Mouse (Mus musculus) left cerebral cortex, adult 8-10 months (tissue): ENCODE measurements around the gene Tfrc. TPM values are rescaled to one million over a fixed set of nuclear protein-coding genes. Genes with fewer than 3 reads are reported as not detected.
"Not testable (repeated sequence)": the region's sequence is repeated elsewhere in the genome, so short reads cannot be mapped to it uniquely, and the experiment has no call there.

ENCODE experiments used
- DNase-seq, 2 experiments: peaks; one replicate each; pipeline ENCODE4 v3.0.0; 2022; ENCODE audit warnings: low spot score in 2 of 2
- total RNA-seq, 4 experiments: library from RNA; stranded (reverse); gene quantifications; 2 replicates each; pipeline ENCODE4 v1.2.4; 2022

The Tfrc gene
- total RNA-seq, 4 experiments from 2014 or later: 70.9 to 85.1 (median 81.6) TPM

- no peak for DNase-seq
Observed at GRCm38 (mm10) chr16:32610460-32611255, 1.9 kb downstream of the Tfrc start.

GRCm38 (mm10) chr16:32612052-32612451 lies 3.3 kb downstream of the Tfrc start:
- no peak for DNase-seq

GRCm38 (mm10) chr16:32613269-32613834 lies 4.6 kb downstream of the Tfrc start:
- no peak for DNase-seq

DNA sequence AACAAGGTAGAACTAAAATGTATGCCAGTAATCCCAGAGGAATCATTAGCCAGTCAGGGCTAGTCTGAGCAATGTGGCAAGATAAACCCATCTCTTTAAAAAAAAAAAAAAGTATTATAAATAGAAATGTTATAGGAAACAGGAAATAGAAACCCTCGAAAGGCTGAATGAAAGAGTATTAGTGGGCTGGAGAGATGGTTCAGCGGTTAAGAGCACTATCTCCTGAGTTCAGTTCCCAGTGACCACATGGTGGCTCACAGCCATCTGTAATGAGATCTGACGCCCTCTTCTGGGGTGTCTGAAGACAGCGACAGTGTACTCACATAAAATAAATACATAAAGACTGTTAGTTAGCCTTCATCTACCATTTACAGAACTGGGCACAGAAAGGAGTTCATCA lies 5.3 kb downstream of the Tfrc start:
- no peak for DNase-seq

GRCm38 (mm10) chr16:32618946-32619345 lies 10.2 kb downstream of the Tfrc start:
- DNase-seq: no peak

DNA sequence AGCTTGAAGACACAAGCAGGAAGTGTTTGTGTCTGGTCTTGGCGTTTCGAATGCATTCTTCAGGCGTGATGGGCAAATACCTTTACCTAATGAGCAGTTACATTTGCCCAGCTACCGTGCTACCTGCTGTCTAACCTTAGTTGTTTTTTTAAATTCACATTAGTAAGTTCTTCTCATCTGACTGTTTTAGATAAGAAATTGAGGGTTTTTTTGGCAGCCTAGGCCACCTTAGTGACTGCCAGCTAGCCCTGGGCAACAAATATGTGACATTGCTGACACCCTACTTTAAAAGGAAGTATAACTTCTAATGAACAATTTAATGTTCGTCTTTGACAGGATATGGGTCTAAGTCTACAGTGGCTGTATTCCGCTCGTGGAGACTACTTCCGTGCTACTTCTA lies 19.4 kb downstream of the Tfrc start:
- no peak for DNase-seq

DNA sequence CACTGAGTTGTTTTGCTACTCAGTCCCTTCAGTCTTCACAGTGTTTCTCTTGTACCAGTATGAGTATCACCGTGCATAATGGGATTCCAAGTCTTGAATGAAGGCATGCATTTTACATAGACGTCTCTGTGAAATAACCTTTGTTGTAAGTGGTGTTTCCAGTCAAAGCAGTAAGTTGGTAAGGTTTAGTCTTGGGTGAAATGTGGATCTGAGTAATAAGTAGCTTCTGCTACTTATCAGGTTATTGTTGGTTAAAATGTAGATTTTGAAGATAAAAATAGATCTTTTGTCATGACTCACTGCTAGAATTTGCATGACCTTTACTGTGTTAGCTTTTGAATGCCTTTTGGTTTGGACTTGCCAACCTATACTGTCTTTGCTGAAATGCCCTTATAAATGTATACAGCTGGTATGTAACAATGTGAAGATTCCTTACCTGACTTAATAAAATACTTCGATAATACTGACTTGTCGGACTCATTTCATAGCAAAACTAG lies 23.7 kb downstream of the Tfrc start:
- no peak for DNase-seq

- DNase-seq: no peak
Observed at GRCm38 (mm10) chr16:32633486-32634012, 24.8 kb downstream of the Tfrc start.

GRCm38 (mm10) chr16:32634183-32634582 lies 25.5 kb downstream of the Tfrc start:
- DNase-seq: no peak

DNA sequence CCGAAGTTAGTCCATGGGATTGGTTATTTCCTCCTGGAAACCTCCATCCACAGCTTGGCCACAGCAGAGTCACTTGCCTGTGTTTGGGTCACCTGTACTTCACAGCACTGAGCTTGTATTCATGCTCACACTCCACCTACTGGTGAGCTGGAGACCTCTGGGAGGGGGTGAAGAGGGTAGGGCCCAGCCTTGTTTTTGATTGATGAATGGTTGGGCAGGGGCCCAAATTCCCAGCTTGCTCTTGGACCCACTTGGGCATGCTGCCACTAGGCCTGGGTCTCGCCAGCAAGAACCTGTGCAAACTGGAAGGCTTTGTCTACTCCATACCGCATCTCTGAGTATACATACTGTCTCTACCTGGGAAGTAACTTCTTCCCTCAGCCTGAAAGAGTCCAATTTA lies 26.6 kb downstream of the Tfrc start:
- no peak for DNase-seq

DNA sequence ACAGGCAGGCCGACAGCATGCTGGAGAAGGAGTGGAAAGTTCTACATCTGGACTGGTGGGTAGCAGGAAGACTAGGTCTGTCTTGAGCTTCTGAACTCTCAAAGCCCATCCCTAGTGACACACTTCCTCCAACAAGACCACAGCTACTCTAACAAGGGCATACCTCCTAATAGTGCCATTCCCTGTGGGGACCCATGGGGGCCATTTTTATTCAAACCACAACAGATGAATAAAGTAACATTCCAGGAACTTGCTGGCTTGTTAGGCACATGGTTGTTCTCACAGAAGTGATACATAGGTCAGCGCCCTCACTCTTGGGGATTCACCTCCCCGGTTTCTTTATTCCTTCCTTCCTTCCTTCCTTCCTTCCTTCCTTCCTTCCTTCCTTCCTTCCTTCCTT lies 27.6 kb downstream of the Tfrc start:
- no peak for DNase-seq

GRCm38 (mm10) chr16:32636871-32637521 lies 28.3 kb downstream of the Tfrc start:
- DNase-seq: no peak

DNA sequence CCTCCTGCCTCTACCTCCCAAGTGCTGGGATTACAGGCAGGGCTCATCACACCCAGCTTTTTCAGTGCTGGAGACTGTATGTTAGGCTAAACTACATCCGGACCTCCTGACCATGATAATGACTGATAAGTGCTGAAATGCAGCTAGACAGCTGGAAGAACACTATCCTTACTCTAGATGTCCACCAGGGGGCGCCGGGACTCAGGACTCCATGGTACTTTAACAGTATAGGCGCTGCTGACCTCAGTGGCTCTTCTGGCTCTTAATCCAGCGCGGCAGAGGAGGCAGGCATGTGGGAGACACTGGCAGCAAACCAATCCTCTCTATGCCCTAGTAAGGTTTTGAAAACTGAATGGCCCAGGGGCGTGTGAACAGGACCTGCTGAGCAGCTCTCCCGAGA lies 29.8 kb downstream of the Tfrc start:
- peak in 1 of 2 experiments; percentile 61 for DNase-seq

DNA sequence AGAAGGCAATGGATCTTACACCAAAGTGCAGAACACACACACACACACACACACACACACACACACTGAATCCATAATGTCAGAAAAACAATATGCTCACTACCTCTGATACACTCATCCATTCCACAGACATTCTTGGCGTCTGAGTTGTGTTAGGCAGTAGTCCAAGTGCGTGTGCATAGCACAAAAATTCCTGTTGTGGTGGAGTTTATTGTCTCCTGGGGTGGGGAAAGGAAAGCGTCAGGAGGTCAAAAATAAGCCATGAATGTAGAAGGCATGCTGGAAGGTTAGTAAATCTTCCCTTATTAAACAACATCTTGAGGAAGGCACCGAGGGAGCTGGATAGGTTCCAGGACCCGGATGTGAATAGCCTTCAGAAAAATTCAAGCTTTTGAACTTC lies 31.4 kb downstream of the Tfrc start:
- DNase-seq: no peak

GRCm38 (mm10) chr16:32640683-32641082 lies 32.0 kb downstream of the Tfrc start:
- DNase-seq: not testable (repeated sequence)

- DNase-seq: no peak
Observed at GRCm38 (mm10) chr16:32641440-32642219, 32.9 kb downstream of the Tfrc start.

DNA sequence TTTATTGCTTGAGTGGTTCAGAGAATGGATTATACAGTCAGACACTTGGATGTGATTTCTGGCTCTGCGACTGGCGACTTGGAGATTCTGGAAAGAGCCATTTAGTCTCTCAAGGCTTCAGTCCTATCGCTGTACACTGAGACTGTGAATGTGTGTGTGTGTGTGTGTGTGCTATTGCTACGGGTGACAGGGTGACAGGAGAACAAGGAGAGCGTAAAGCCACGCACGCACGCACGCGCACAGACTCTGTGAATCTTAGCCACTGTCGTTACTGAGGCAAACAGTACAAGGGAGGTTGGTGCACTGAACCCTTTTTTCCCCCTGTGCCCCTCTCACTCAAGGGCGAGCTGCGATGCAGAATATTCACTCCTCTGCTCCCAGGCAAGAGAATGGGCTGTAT lies 33.6 kb downstream of the Tfrc start:
- DNase-seq: no peak

DNA sequence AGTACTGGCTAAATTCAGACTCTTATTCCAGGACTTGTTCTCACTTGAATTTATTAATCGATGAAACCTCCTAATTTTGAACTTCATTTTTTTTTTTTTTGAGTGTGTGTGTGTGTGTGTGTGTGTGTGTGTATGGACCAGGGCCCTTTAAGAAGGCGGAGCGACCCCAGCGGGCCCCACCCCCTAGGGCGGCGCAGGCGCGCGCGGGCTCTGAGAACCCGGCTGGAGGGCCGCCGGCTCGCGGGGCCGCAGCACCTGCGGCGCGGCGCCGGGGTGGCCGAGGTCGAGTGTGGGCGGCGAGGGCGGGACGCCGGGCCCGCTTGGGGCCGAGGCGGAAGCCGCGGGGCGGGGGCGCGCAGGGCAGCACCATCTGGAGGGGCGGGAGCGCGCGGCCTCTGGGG lies 34.9 kb downstream of the Tfrc start, which contains the start of gene Tnk2:
Gene Tnk2, plus strand, starts transcription at position 214 of the 401 bp plus-strand sequence.
- peak in 1 of 2 experiments; percentile 86 for DNase-seq

DNA sequence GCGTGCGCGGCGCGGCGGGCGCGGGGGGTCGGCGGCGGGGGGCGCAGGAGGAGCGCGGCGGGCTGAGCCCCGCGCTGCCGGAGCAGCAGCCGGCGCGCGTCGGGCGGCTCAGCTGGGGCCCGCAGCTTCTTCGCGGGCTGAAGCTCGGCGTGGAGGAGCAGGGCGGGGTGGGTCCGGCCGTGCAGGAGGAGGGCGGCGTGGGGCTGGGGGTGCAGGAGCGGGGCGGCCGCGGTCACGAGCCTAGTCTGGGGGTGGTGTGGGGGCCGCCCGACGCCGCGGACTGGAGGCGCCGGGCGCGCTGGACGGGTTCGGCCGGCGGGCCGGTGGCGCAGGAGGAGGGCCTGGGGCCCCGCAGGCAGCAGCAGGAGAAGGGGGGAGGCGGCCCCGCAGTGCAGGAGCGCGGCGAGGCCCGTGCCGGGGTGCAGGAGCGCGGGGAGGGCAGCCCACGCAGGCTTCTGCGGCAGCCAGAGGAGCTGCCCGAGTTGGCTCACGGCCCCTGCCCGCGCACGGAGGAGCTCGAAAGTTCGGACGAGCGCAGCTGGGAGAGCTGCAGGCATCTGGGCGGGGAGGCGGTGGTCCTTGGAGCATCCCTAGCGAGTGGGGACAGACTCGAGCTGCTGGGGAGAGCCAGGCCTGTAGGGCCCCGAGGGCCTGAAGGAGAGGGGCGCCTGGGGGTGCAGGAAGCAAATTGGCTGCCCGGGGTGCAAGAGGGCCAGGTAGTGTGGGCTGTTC lies 35.5 kb downstream of the Tfrc start:
- peak in 1 of 2 experiments; percentile 71 for DNase-seq

- no peak for DNase-seq
Observed at GRCm38 (mm10) chr16:32644801-32645170, 36.1 kb downstream of the Tfrc start.
